Mouse (Mus musculus) layer of hippocampus, postnatal 10 days (tissue): Measurements from ENCODE around the gene Aste1. TPM values are rescaled to one million over a fixed set of nuclear protein-coding genes. Genes with fewer than 3 reads are reported as not detected.

ENCODE experiments used
- total RNA-seq, 2 experiments: library from RNA; stranded (reverse); gene quantifications; 2 replicates each; pipeline ENCODE4 v1.2.3; 2021

Gene Aste1
- total RNA-seq, 2 experiments from 2014 or later = 12.0 to 12.3 TPM

Other genes starting within 250 kb of the Aste1 start
- 1 to 10 TPM; 2.1 to 3.2 TPM for gene Nek11, start 132 bp downstream of the Aste1 start, total RNA-seq
- 100 to 1,000 TPM; 252 to 278 TPM for gene Atp2c1, start 131.9 kb downstream of the Aste1 start, total RNA-seq
- 10 to 100 TPM; 35.7 to 41.3 TPM for gene Pik3r4, start 247.6 kb downstream of the Aste1 start, total RNA-seq